Mouse (Mus musculus) myocyte (in vitro differentiated cells): ENCODE data around the gene Rbbp4.

Experiments
- CEBPB ChIP-seq: IDR thresholded peaks from 2 replicates; pipeline ENCODE4 v1.6.1; 2011; ENCODE audit warnings: mild to moderate bottlenecking, moderate library complexity; ENCODE audit not compliant: poor library complexity, insufficient read depth, severe bottlenecking
- E2F4 ChIP-seq: IDR thresholded peaks from one replicate; pipeline ENCODE4 v1.6.1; 2011; ENCODE audit warnings: mild to moderate bottlenecking, control low read depth, moderate library complexity; ENCODE audit not compliant: insufficient read depth
- MAX ChIP-seq: IDR thresholded peaks from one replicate; pipeline ENCODE4 v1.6.1; 2011; ENCODE audit warnings: low read depth, mild to moderate bottlenecking, control low read depth
- MYOD1 ChIP-seq, 3 experiments: IDR thresholded peaks; one replicate each; pipeline ENCODE4 v1.6.1; 2011; ENCODE audit warnings: control low read depth in 2 of 3, low read depth in 2 of 3, mild to moderate bottlenecking in 2 of 3, moderate library complexity in 1 of 3; ENCODE audit not compliant: insufficient read length in 2 of 3, control insufficient read depth in 1 of 3
- MYOG ChIP-seq, 3 experiments: IDR thresholded peaks; one replicate each; pipeline ENCODE4 v1.6.1; 2011; ENCODE audit warnings: control low read depth in 2 of 3, low read depth in 2 of 3, mild to moderate bottlenecking in 2 of 3; ENCODE audit not compliant: insufficient read length in 2 of 3, control insufficient read depth in 1 of 3, insufficient read depth in 1 of 3
- POLR2A ChIP-seq: IDR thresholded peaks from one replicate; pipeline ENCODE4 v1.6.1; 2011; ENCODE audit warnings: low read depth, mild to moderate bottlenecking, control low read depth, moderate library complexity; ENCODE audit not compliant: insufficient read length
- POLR2AphosphoS2 ChIP-seq: IDR thresholded peaks from one replicate; pipeline ENCODE4 v1.6.1; 2011; ENCODE audit warnings: low read depth, control low read depth; ENCODE audit not compliant: insufficient read length
- SRF ChIP-seq: IDR thresholded peaks from one replicate; pipeline ENCODE4 v1.6.1; 2011; ENCODE audit warnings: low read depth; ENCODE audit not compliant: control insufficient read depth, insufficient read length
- TCF12 ChIP-seq: IDR thresholded peaks from one replicate; pipeline ENCODE4 v1.6.1; 2011; ENCODE audit warnings: mild to moderate bottlenecking, control low read depth; ENCODE audit not compliant: poor library complexity, insufficient read depth, severe bottlenecking
- TCF3 ChIP-seq: IDR thresholded peaks from one replicate; pipeline ENCODE4 v1.6.1; 2011; ENCODE audit warnings: low read depth, control low read depth; ENCODE audit not compliant: insufficient read length
- USF1 ChIP-seq: IDR thresholded peaks from one replicate; pipeline ENCODE4 v1.6.1; 2011; ENCODE audit warnings: low read depth, mild to moderate bottlenecking, control low read depth, moderate library complexity

DNA sequence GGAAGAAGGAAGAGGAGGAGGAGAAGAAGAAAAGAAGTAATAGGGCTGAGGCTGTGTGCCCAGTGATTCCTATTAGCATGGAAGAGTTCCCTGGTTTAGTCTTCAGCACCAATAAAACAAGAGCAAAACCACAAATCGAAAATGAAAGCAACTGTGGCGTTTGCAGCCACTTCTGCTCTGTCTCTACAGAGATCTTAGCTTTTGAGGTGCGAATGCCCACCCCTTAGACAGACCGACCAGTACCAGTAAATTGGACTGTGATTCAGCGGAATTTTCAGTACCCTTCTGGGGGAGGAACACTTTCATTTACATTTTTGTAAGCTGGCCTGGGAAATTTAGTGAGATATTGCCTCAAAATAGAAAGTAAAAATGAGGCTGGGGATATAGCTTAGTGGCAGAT, 30.1 kb upstream of the Rbbp4 start:
- no peak for TF ChIP-seq MAX
- no peak for TF ChIP-seq POLR2A
- TF ChIP-seq E2F4, result no peak
- no peak for TF ChIP-seq POLR2AphosphoS2
- no peak for TF ChIP-seq TCF3
- no peak for TF ChIP-seq MYOD1 (IDR thresholded peaks at IDR 0.05; ENCODE audit: control insufficient read depth in 1 of 3, insufficient read length in 2 of 3, low read depth in 2 of 3)
- TF ChIP-seq CEBPB, result no peak
- no peak for TF ChIP-seq TCF12
- TF ChIP-seq USF1, result no peak
- TF ChIP-seq MYOG (IDR thresholded peaks at IDR 0.05; ENCODE audit: control insufficient read depth in 1 of 3, insufficient read depth in 1 of 3, insufficient read length in 2 of 3, low read depth in 2 of 3), result no peak
- no peak for TF ChIP-seq SRF
